Mouse (Mus musculus) left cerebral cortex, adult 2 months (tissue): ENCODE data around the gene Trim9. TPM values are rescaled to one million over a fixed set of nuclear protein-coding genes. Genes with fewer than 3 reads are reported as not detected.

Source experiments
- DNase-seq, 2 experiments: peaks; one replicate each; pipeline ENCODE4 v3.0.0; 2021 to 2022; ENCODE audit warnings: low spot score in 2 of 2, mixed read lengths in 1 of 2; ENCODE audit errors: extremely low spot score in 1 of 2
- H3K27ac ChIP-seq: fragments of 200-600 bp; 2 replicates; pipeline ENCODE4 v1.8.1; 2022
- H3K4me3 ChIP-seq: fragments of 200-600 bp; 2 replicates; pipeline ENCODE4 v1.8.1; 2022
- CTCF ChIP-seq: fragments of 200-600 bp; IDR thresholded peaks from 2 replicates; pipeline ENCODE4 v1.8.1; 2022; ENCODE audit warnings: antibody characterized with exemption, mild to moderate bottlenecking, moderate library complexity
- intact Hi-C: fragments of 180-260 bp; cut with DNase I; formaldehyde crosslinking; loops from one replicate; pipeline ENCODE4 v1.15.1; 2025
- total RNA-seq, 2 experiments: library from RNA; stranded (reverse); gene quantifications; 2 replicates each; pipeline ENCODE4 v1.2.3; 2021

Trim9 gene
- total RNA-seq, 2 experiments from 2014 or later, result 386 to 451 TPM

DNA sequence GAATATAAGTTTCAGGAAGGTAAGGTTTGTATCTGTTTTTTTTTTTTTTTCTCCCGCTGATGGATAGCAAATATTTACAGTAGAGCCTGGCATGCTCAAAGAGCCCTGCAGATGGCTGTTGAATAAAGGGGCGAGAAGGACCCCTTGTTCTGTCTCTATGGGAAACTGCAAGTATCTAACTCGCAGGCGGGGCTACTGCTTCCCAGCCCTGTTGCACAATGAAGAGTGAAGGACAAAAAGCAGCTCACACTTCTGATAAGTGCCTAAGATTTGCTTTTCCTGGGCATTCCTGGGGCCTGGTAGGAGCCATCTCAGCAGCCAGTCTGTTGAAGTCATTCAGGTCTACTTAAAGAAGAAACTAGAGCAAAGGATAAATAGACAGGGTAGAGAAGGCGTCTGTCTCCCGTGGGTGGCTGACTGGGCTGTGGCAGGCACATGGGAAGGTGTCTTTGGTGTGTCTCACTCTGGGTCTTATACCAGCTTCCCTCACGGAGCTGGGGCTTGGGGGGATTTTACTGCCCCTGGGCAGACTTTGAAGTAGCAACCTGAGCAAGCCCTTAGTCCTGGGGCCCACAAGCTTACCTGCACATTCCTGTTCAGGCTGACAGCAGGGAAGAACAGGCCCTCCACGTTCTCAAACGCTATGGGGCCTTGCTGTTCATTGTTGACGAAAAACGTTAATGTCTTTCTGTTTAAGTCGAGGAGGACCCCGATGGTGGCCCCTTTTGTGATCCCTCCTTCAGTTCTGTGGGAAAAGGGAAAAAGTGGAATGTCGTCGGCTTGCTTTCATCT is 99.5 kb downstream of the Trim9 start:
- Histone ChIP-seq H3K27ac (peak overlapping the region; percentile 57), H3K4me3 (no peak overlapping the region)
- intact Hi-C loops, result no loop called here
- no peak for TF ChIP-seq CTCF
- no peak for DNase-seq

- no peak for DNase-seq
- intact Hi-C loops, result no loop called here
- Histone ChIP-seq H3K4me3 (no peak overlapping the region), H3K27ac (peak overlapping the region; percentile 67)
- TF ChIP-seq CTCF, result no peak
Observed at GRCm38 (mm10) chr12:70242550-70242949, 104.9 kb downstream of the Trim9 start.

GRCm38 (mm10) chr12:70239741-70240140 is 107.7 kb downstream of the Trim9 start:
- intact Hi-C loops, result loop anchor here (10.0 kb wide), 1 partner anchor 675 kb away; no protein-coding TSS in a partner anchor
- Histone ChIP-seq H3K27ac (no peak overlapping the region), H3K4me3 (no peak overlapping the region)
- no peak for DNase-seq
- no peak for TF ChIP-seq CTCF

DNA sequence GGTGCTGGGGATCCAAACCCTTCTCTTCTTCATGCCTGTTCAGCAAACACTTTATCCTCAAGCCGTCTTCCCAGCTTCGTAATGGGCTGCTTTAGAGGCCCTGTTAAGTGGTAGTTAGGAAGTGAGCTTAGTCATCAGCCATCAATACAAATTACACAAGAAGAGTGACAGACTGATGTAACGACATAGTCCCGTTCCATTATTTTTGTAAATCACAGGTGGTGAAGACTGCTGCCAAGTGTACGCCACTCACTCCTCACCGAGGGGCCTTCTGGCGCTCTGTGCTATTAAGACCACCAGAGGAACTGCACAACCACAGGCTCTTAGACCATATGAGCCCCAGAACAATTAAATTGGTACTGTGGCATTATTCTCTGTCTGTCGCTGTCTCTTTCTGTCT is 108.8 kb downstream of the Trim9 start:
- TF ChIP-seq CTCF, result no peak
- Histone ChIP-seq H3K4me3 (no peak overlapping the region), H3K27ac (no peak overlapping the region)
- DNase-seq, result no peak
- intact Hi-C loops, result loop anchor here (10.0 kb wide), 1 partner anchor 676 kb away; no protein-coding TSS in a partner anchor

- TF ChIP-seq CTCF, result peak; percentile 87
- peak overlapping the region; percentile 32; the same call in 1 of the 2 replicates for H3K4me3 ChIP-seq
- peak; percentile 63 to 72 for DNase-seq
- peak overlapping the region; percentile 4; the same call in 1 of the 2 replicates for H3K27ac ChIP-seq
- intact Hi-C loops, result loop anchor here (2.0 to 10.0 kb wide), 2 partner anchors 196 to 680 kb away; no protein-coding TSS in a partner anchor
Observed at GRCm38 (mm10) chr12:70234938-70235484, 112.4 kb downstream of the Trim9 start.

GRCm38 (mm10) chr12:70234411-70234810 is 113.0 kb downstream of the Trim9 start:
- TF ChIP-seq CTCF, result peak; percentile 75
- H3K27ac ChIP-seq, result no peak overlapping the region
- intact Hi-C loops, result loop anchor here (2.0 to 10.0 kb wide), 2 partner anchors 196 to 680 kb away; no protein-coding TSS in a partner anchor
- no peak for DNase-seq
- H3K4me3 ChIP-seq, result no peak overlapping the region

- intact Hi-C loops, result loop anchor here (2.0 to 10.0 kb wide), 2 partner anchors 197 to 681 kb away; no protein-coding TSS in a partner anchor
- Histone ChIP-seq H3K4me3 (no peak overlapping the region), H3K27ac (no peak overlapping the region)
- no peak for TF ChIP-seq CTCF
- no peak for DNase-seq
Observed at GRCm38 (mm10) chr12:70233637-70234315, 113.6 kb downstream of the Trim9 start.

DNA sequence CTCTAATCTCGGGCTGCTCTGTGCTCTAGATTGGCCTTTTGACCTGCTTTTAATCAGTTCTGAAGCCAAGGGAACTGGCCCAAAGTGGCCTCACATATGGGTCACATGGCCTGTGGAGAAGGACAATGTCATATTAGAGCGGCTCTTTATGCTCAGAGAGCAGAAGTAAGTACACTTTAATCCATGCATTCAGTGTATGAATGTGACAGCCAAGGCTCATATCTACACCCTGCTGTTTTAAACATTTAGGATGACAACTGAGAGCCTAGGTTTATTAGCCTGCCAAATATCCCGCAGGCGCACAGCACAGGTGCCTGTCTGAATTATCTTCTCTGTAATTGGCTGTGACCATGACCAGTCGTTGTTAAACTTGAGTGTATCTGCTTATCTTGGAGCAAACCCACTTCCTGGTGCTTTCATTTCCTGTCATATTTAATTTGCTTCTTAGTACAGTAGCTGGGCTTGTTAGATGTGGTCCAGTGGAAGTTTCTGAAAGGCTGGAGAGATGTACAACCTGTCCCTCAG is 115.3 kb downstream of the Trim9 start:
- Histone ChIP-seq H3K4me3 (no peak overlapping the region), H3K27ac (no peak overlapping the region)
- TF ChIP-seq CTCF, result no peak
- DNase-seq, result no peak
- intact Hi-C loops, result loop anchor here (10.0 kb wide), 1 partner anchor 683 kb away; no protein-coding TSS in a partner anchor

GRCm38 (mm10) chr12:70231294-70231693 is 116.1 kb downstream of the Trim9 start, which contains the start of gene Pygl:
Gene Pygl (minus strand): TSS chr12:70231488.
- TF ChIP-seq CTCF, result no peak
- no peak within 1 kb of the TSS for H3K4me3 ChIP-seq
- H3K27ac ChIP-seq, result no peak within 1 kb of the TSS
- intact Hi-C loops, result loop anchor here (10.0 kb wide), 1 partner anchor 684 kb away; no protein-coding TSS in a partner anchor
- DNase-seq, result no peak

DNA sequence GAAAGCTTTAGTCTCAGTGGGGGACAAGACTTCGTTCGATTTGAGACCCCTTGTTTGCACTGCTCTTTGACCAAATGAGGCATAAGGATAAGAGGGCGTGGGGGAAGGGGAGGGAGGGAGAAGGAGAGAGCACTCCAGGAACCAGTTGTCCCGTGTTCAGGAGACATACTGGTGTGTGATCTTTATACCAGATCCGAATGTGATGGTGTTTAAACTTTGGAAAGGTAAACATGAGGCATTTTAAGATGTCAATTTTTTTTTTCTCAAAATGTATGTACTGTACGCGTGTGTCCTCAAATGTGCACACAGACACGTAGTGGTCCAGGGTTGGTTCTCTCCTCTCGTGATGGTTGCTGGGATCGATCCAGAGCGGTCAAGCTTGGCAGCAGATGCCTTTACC is 119.3 kb downstream of the Trim9 start:
- Histone ChIP-seq H3K27ac (no peak overlapping the region), H3K4me3 (no peak overlapping the region)
- TF ChIP-seq CTCF, result no peak
- DNase-seq, result no peak
- intact Hi-C loops, result no loop called here

GRCm38 (mm10) chr12:70227121-70227932 is 120.1 kb downstream of the Trim9 start:
- H3K4me3 ChIP-seq, result peak overlapping the region; percentile 51
- intact Hi-C loops, result no loop called here
- H3K27ac ChIP-seq, result no peak overlapping the region; the same call in 1 of the 2 replicates
- no peak for TF ChIP-seq CTCF
- peak; percentile 37 to 40 for DNase-seq
